Mouse (Mus musculus) colon, adult 2 months (tissue): ENCODE measurements around the gene Pgrmc1. TPM values are rescaled to one million over a fixed set of nuclear protein-coding genes. Genes with fewer than 3 reads are reported as not detected.

ENCODE experiments used
- polyA plus RNA-seq: library from polyadenylated mRNA; depleted of rRNA; stranded (reverse); fragments of >200 nt; gene quantifications from 2 replicates; pipeline ENCODE4 v1.2.3, GENCODE M21; 2012; rRNA removed

Pgrmc1 gene
- 73.4 and 97.6 TPM in 2 replicates for polyA plus RNA-seq

GRCm38 (mm10) chrX:36597707-36598389 lies at the start of gene Pgrmc1:
Gene Pgrmc1, plus strand, starts transcription at chrX:36598206.

DNA sequence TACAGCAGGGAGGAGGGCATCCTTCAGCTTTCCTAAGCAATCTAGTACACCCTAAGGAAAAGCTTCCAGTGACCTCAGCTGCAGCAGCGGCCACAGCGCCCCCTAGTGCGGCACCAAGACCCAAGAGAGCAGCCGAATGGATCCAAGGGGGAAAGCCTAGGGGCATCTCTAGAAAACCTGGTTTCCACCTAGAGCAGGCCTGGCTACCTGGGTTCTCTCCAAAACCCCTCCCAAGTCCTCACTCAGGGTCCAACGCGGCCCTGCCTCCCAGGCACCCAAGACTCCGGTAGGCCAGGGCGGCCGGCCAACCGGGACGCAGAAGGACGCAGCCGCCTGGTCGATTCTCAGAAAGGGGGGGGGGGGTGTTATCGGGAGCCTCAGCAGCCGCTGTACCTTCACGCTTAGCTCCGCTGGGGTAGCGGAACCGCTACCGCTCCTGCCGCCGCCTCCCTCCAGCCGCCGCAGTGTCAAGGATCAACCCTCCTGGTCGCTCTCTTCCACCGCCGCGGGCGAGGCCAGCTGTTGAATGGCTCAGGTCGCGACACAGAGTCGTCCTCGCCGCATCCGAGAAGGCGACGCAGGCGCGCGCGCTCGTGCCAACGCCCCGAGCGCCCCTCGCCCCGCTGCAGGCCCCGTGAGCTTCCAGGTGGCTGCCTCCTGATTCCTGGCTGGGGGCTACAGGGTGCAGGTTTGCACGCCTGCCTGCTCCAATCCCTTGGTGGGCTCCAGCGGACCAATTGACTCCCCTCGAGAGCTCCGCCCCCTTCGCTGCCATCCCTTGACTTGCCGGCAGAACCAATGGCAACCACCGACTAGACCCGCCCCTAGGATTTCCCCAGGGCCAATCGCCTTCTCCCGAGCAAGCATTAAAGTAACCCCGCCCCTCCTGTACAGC lies 46.9 kb downstream of the Pgrmc1 start, which contains the start of gene Akap17b:
Akap17b (minus strand) TSS at position 739 of the 895 bp plus-strand sequence.

Other genes starting within 250 kb of the Pgrmc1 start
- not detected in 2 replicates for gene Gm6268, start 196.9 kb upstream of the Pgrmc1 start, polyA plus RNA-seq
- not detected in 2 replicates for gene Gm14569, start 106.4 kb upstream of the Pgrmc1 start, polyA plus RNA-seq
- gene Akap17b, start 47.2 kb downstream of the Pgrmc1 start, polyA plus RNA-seq = 0.10 and 0.17 TPM in 2 replicates
- 0.49 and 1.2 TPM in 2 replicates for gene Slc25a43, start 145.5 kb downstream of the Pgrmc1 start, polyA plus RNA-seq
- 1,316 and 1,531 TPM in 2 replicates for gene Slc25a5, start 197.4 kb downstream of the Pgrmc1 start, polyA plus RNA-seq